Comparison of ENCODE assay signal across 12 mouse cellular contexts in the genomic region with DNA sequence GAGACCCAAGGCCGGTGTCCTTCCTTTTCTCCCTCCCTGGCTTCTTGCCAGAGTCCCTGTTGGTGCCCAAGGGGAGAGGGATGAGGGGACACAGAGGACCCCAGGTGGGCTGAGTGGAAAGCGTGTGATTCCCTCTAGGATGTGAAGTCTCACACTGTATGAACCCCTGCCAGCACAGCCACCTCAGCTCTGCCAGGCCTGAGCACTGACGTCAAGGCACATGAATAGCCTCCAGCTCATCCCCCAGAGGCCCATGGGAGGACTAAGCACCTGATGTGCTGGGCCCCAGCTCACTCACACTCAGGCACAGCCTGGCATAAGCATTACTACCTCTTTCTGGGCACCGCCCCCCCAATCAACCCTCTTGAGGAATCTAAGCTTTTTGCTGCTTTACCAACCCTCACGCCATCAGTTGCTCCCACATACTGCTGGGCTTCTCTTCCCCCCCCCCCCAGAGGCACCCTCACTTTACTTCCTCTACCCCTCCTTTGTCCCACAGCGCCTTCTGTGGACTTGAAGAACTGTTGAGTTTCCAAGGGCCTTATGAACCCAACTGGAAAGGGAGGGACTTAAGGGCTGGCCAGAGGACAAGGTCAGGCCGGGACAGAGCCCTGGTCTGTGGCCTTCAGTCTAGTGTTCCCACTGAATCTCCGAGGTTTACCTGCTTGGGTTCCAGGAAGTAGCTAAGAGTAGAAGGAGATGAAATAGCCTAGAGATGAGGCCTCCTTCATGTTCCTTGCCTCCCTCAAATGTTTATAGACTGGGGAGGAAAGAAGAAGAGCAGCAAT. TPM values are rescaled to one million over a fixed set of nuclear protein-coding genes. Genes with fewer than 3 reads are reported as not detected.
DNase-seq lines count a peak whose midpoint lies in the region; ATAC-seq lines count a peak whose summit lies in the region.
"Had no signal": no experiment of that assay in that cellular context is flagged by ENCODE, and none has a peak within 500 bp of the region (broad histone marks: within the 10 kb centered on the region; RNA-seq: fewer than 3 reads in every experiment).

No protein-coding gene starts in this region.

- peak; percentile 65 for ATAC-seq in megakaryocyte progenitor cell, adult 5-6 weeks (replicated peaks; ENCODE audit: poor library complexity)
- no peak for ATAC-seq in hindbrain, embryonic 14.5 days (ENCODE audit: low FRiP score)

- no peak overlapping the region for H3K27ac ChIP-seq in hindbrain, embryonic 14.5 days
- H3K27ac ChIP-seq: embryonic facial prominence, embryonic 13.5 days had no signal

- no peaks in the 10 kb centered on the region for H3K4me1 ChIP-seq in hindbrain, embryonic 14.5 days (replicated peaks; ENCODE audit: control insufficient read depth, insufficient read depth, low read length)
- H3K4me1 ChIP-seq: embryonic facial prominence, embryonic 13.5 days had no signal

- H3K9me3 ChIP-seq in hindbrain, embryonic 14.5 days (ENCODE audit: control insufficient read depth, low read length) = no peaks in the 10 kb centered on the region
- H3K9me3 ChIP-seq: embryonic facial prominence, embryonic 13.5 days had no signal

- no peak overlapping the region for H3K4me2 ChIP-seq in hindbrain, embryonic 14.5 days (replicated peaks)
- H3K4me2 ChIP-seq: embryonic facial prominence, embryonic 13.5 days; lung, embryonic 14.5 days had no signal

- H3K36me3 ChIP-seq in hindbrain, embryonic 14.5 days (replicated peaks; ENCODE audit: control insufficient read depth, insufficient read depth) = no peaks in the 10 kb centered on the region

- WGBS in hindbrain, embryonic 14.5 days = 84% methylated on average over 8 of the region's 8 CpGs

- H3K27me3 ChIP-seq in hindbrain, embryonic 14.5 days (ENCODE audit: control insufficient read depth, insufficient read depth, low read length) = no peaks in the 10 kb centered on the region
- H3K27me3 ChIP-seq: embryonic facial prominence, embryonic 13.5 days had no signal

- no peak overlapping the region for H3K4me3 ChIP-seq in hindbrain, embryonic 14.5 days (replicated peaks; ENCODE audit: low read length)
- H3K4me3 ChIP-seq: embryonic facial prominence, embryonic 13.5 days had no signal

- H3K9ac ChIP-seq in hindbrain, embryonic 14.5 days = no peak overlapping the region
- H3K9ac ChIP-seq: embryonic facial prominence, embryonic 13.5 days; lung, embryonic 14.5 days had no signal

- peak; percentile 70 for DNase-seq in adrenal gland, adult 2 months
- no peak for DNase-seq in adrenal gland, adult 18-20 months (ENCODE audit: low spot score in 2 of 2)
- DNase-seq in NIH3T3 (ENCODE audit: low read depth) = peak; percentile 21
- peak; percentile 80 to 83 for DNase-seq in heart, adult 18-20 months
- no peak for DNase-seq in hindbrain, embryonic 14.5 days (ENCODE audit: low spot score)
- DNase-seq in layer of hippocampus, adult 11-12 months (ENCODE audit: low spot score) = no peak
- DNase-seq in thymus, adult 18-20 months = no peak
- DNase-seq: layer of hippocampus, postnatal 36 days; lung, embryonic 14.5 days; thymus, postnatal 25 days had no signal

RNA-seq across cellular contexts. Expression of a gene that starts 40.8 kb away (rescaled TPM):
- 10 to 100 TPM in 1 of 2 experiments, 1 to 10 TPM in 1; 6.8 to 13.2 TPM for total RNA-seq in adrenal gland, adult 2 months (2021)
- 0.35 and 0.57 TPM in 2 replicates for polyA plus RNA-seq in adrenal gland, adult 2 months (2012; rRNA removed)
- 1 to 10 TPM; 7.3 to 8.3 TPM for total RNA-seq in adrenal gland, adult 18-20 months (2021)
- 100 to 1,000 TPM; 782 to 831 TPM for total RNA-seq in heart, adult 18-20 months (2021)
- 2.9 and 4.4 TPM in 2 replicates for total RNA-seq in megakaryocyte progenitor cell, adult 5-6 weeks (2015)
- 13.9 and 18.7 TPM in 2 replicates for total RNA-seq in megakaryocyte progenitor cell, adult 5-6 weeks (2017)
- 28.0 and 31.2 TPM in 2 replicates for polyA plus RNA-seq in hindbrain, embryonic 14.5 days (2014; fragmentation: Nextera tagmentation; extraction: Ambion mirVana)

RNA-seq across cellular contexts. Expression of a gene that starts 58.9 kb away (rescaled TPM):
- total RNA-seq in adrenal gland, adult 2 months (2021) = 1 to 10 TPM; 3.8 to 6.7 TPM
- polyA plus RNA-seq in adrenal gland, adult 2 months (2012; rRNA removed) = 3.6 and 4.0 TPM in 2 replicates
- 1 to 10 TPM; 5.1 to 5.7 TPM for total RNA-seq in adrenal gland, adult 18-20 months (2021)
- 1 to 10 TPM; 2.1 to 2.6 TPM for total RNA-seq in heart, adult 18-20 months (2021)
- 37.1 and 41.2 TPM in 2 replicates for total RNA-seq in megakaryocyte progenitor cell, adult 5-6 weeks (2015)
- 42.0 and 53.9 TPM in 2 replicates for total RNA-seq in megakaryocyte progenitor cell, adult 5-6 weeks (2017)
- 8.2 and 8.8 TPM in 2 replicates for polyA plus RNA-seq in hindbrain, embryonic 14.5 days (2014; fragmentation: Nextera tagmentation; extraction: Ambion mirVana)

Comparison
In these comparisons a context has a peak if more than half of its experiments do, and no peak if none do; other contexts are left out.
1. DNase-seq: peak in adrenal gland, adult 2 months (single experiment), NIH3T3 (single experiment) and heart, adult 18-20 months (2 of 2); none in adrenal gland, adult 18-20 months (0 of 2), hindbrain, embryonic 14.5 days (single experiment), layer of hippocampus, adult 11-12 months (single experiment) and thymus, adult 18-20 months (0 of 2).
2. RNA of a gene that starts 40.8 kb away (total RNA-seq): 782 to 831 TPM in heart, adult 18-20 months; 2.9 to 18.7 TPM in megakaryocyte progenitor cell, adult 5-6 weeks, 6.8 to 13.2 TPM in adrenal gland, adult 2 months and 7.3 to 8.3 TPM in adrenal gland, adult 18-20 months; every median in the first group is over 10 times any median in the second.
3. RNA of a gene that starts 58.9 kb away (total RNA-seq): 37.1 to 53.9 TPM in megakaryocyte progenitor cell, adult 5-6 weeks; 3.8 to 6.7 TPM in adrenal gland, adult 2 months, 5.1 to 5.7 TPM in adrenal gland, adult 18-20 months and 2.1 to 2.6 TPM in heart, adult 18-20 months; every median in the first group is over 4 times any median in the second.